Mouse (Mus musculus) embryonic fibroblast, embryonic 13.5 days (primary cell): ENCODE measurements around the gene Zdhhc6.

Experiments used
- CTCF ChIP-seq: IDR thresholded peaks from 2 replicates; pipeline ENCODE4 v1.5.1; 2011; ENCODE audit warnings: mild to moderate bottlenecking, control low read depth, low read length, moderate library complexity, borderline replicate concordance; ENCODE audit not compliant: insufficient read depth
- POLR2A ChIP-seq: IDR thresholded peaks from 2 replicates; pipeline ENCODE4 v1.6.1; 2011; ENCODE audit warnings: low read depth, mild to moderate bottlenecking, control low read depth, low read length, moderate library complexity

DNA sequence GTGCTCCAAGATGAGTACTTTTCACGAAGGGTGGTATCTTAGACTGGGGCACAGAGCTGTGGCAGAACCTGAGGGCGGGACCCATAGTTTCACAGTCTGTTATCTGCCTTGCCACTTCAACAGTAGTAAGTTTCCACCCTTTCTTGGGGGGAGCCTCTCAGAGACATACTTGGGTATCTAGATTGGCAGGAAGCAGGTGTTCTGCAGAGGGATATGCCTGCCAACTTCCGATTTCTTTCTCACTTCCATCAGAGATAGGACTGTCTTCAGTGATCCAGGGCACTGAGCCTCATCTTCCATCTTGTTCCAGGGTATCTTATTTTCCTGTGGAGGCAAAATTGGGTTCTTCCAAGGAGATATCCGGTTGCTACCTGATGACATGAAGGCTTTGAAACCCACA is 31.7 kb downstream of the Zdhhc6 start:
- no peak for TF ChIP-seq POLR2A
- TF ChIP-seq CTCF: no peak
